Mouse (Mus musculus): ENCODE results near the gene Kif1c.

Kif1c gene

GRCm38 (mm10) chr11:70664741-70665140 is 35.6 kb upstream of the Kif1c start:
- in situ Hi-C loops (cut with MboI, MseI), result loop anchor here (25.0 kb wide), 2 partner anchors 902 to 1252 kb away; partner anchors contain the start of genes Kdm6b, Polr2a, Slc35g3 and Zbtb4

GRCm38 (mm10) chr11:70666687-70667086 is 33.7 kb upstream of the Kif1c start:
- in situ Hi-C loops (cut with MboI, MseI), result loop anchor here (25.0 kb wide), 2 partner anchors 904 to 1254 kb away; partner anchors contain the start of genes Kdm6b, Polr2a, Slc35g3 and Zbtb4

GRCm38 (mm10) chr11:70667271-70668150 is 32.8 kb upstream of the Kif1c start:
- in situ Hi-C loops (cut with MboI, MseI), result loop anchor here (25.0 kb wide), 2 partner anchors 905 to 1255 kb away; partner anchors contain the start of genes Kdm6b, Polr2a, Slc35g3 and Zbtb4

GRCm38 (mm10) chr11:70668335-70668770 is 32.0 kb upstream of the Kif1c start:
- in situ Hi-C loops (cut with MboI, MseI), result loop anchor here (25.0 kb wide), 2 partner anchors 906 to 1256 kb away; partner anchors contain the start of genes Kdm6b, Polr2a, Slc35g3 and Zbtb4

GRCm38 (mm10) chr11:70668771-70669505 is 31.4 kb upstream of the Kif1c start, which contains the start of gene Spag7:
Spag7 (minus strand) TSS chr11:70669416.
- in situ Hi-C loops (cut with MboI, MseI), result loop anchor here (25.0 kb wide), 2 partner anchors 907 to 1257 kb away; partner anchors contain the start of genes Kdm6b, Polr2a, Slc35g3 and Zbtb4

- in situ Hi-C loops (cut with MboI, MseI), result loop anchor here (25.0 kb wide), 2 partner anchors 907 to 1257 kb away; partner anchors contain the start of genes Kdm6b, Polr2a, Slc35g3 and Zbtb4
Observed at GRCm38 (mm10) chr11:70669582-70670345, 30.6 kb upstream of the Kif1c start.

GRCm38 (mm10) chr11:70670483-70670882 is 29.9 kb upstream of the Kif1c start:
- in situ Hi-C loops (cut with MboI, MseI), result loop anchor here (25.0 kb wide), 2 partner anchors 908 to 1258 kb away; partner anchors contain the start of genes Kdm6b, Polr2a, Slc35g3 and Zbtb4

- in situ Hi-C loops (cut with MboI, MseI), result loop anchor here (25.0 kb wide), 2 partner anchors 909 to 1259 kb away; partner anchors contain the start of genes Kdm6b, Polr2a, Slc35g3 and Zbtb4
Observed at GRCm38 (mm10) chr11:70671333-70672047, 28.9 kb upstream of the Kif1c start.

- in situ Hi-C loops (cut with MboI, MseI), result loop anchor here (25.0 kb wide), 2 partner anchors 912 to 1262 kb away; partner anchors contain the start of genes Kdm6b, Polr2a, Slc35g3 and Zbtb4
Observed at GRCm38 (mm10) chr11:70674014-70674413, 26.3 kb upstream of the Kif1c start.

- in situ Hi-C loops (cut with MboI, MseI), result loop anchor here (25.0 kb wide), 2 partner anchors 912 to 1262 kb away; partner anchors contain the start of genes Kdm6b, Polr2a, Slc35g3 and Zbtb4
Observed at GRCm38 (mm10) chr11:70674501-70674900, 25.8 kb upstream of the Kif1c start.

GRCm38 (mm10) chr11:70678092-70678491 is 22.3 kb upstream of the Kif1c start:
- in situ Hi-C loops (cut with MboI, MseI), result no loop called here

- in situ Hi-C loops (cut with MboI, MseI), result no loop called here
Observed at GRCm38 (mm10) chr11:70678576-70678975, 21.8 kb upstream of the Kif1c start.

GRCm38 (mm10) chr11:70679361-70679760 is 21.0 kb upstream of the Kif1c start:
- in situ Hi-C loops (cut with MboI, MseI), result no loop called here

- in situ Hi-C loops (cut with MboI, MseI), result no loop called here
Observed at GRCm38 (mm10) chr11:70679894-70680293, 20.5 kb upstream of the Kif1c start.

- in situ Hi-C loops (cut with MboI, MseI), result no loop called here
Observed at GRCm38 (mm10) chr11:70681170-70681569, 19.2 kb upstream of the Kif1c start.

- in situ Hi-C loops (cut with MboI, MseI), result no loop called here
Observed at GRCm38 (mm10) chr11:70681897-70682581, 18.3 kb upstream of the Kif1c start.

- in situ Hi-C loops (cut with MboI, MseI), result no loop called here
Observed at GRCm38 (mm10) chr11:70683640-70684039, 16.7 kb upstream of the Kif1c start.

GRCm38 (mm10) chr11:70686901-70687566 is 13.3 kb upstream of the Kif1c start:
- in situ Hi-C loops (cut with MboI, MseI), result loop anchor here (5.0 kb wide), 1 partner anchor 70 kb away; no protein-coding TSS in a partner anchor
